Mouse (Mus musculus): ENCODE results near the gene Fam166a. TPM values are rescaled to one million over a fixed set of nuclear protein-coding genes. Genes with fewer than 3 reads are reported as not detected.
A peak's percentile ranks its signal among the peaks of the same experiment; 100 is the strongest.

Gene Fam166a
- polyA plus RNA-seq, 1 experiment: 0.55 TPM

DNA sequence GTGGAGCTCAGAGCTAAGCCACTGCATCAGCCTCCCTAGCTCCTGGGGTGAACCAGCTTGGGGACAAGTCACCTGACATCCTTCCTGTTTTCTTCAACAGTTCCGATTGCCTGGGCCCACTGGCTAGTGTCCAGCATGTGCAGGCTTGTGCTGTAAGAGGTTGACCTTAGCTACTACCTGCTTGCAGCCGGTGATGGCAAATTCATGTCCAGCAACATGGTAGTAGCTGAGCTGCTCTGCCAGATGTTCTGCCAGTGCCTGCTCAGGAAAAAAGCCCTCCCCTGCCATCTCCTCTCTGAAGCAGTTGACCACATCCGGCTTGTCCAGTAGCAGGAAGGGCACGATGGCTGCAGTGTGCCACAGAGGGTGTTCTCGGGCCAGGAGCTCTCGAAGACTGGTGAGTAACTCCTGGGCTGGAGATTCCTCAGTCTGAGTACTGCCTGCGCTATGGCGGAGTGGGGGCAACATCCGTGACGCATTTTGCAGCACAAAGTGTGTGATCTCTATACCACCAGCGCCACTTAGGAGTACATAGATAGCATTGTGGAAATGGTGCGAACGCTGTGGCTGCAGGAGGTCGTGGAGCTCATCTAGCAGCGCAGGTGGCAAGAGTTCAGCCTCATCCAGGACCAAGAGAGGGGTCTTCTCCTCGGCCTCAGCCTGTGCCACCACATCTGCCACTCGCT, 23.9 kb upstream of the Fam166a start:
- Histone ChIP-seq H3K4me3 (ENCODE audit: insufficient read depth, low read depth, low read length) (peak overlapping the region; percentile 43; the same call in 1 of the 2 replicates), H3K36me3 (ENCODE audit: control insufficient read depth, insufficient read depth, low read length) (no peaks in the 10 kb centered on the region), H3K4me1 (ENCODE audit: control insufficient read depth, insufficient read depth, low read length) (peaks cover 10% of the 10 kb centered on the region; the same call in 1 of the 2 replicates), H3K27me3 (replicated peaks; ENCODE audit: control insufficient read depth, insufficient read depth, low read length) (no peaks in the 10 kb centered on the region), H3K27ac (ENCODE audit: insufficient read depth, low read depth, low read length) (peak overlapping the region; percentile 21)
- no peak for DNase-seq
- no peak for TF ChIP-seq POLR2A (IDR thresholded peaks at IDR 0.05; ENCODE audit: low read depth, low read length)
- no peak for TF ChIP-seq CTCF (conservative IDR thresholded peaks at IDR 0.05; ENCODE audit: insufficient read depth, insufficient read length, low read depth, low read length)
- WGBS: 69% methylated on average over 17 of the region's 17 CpGs

DNA sequence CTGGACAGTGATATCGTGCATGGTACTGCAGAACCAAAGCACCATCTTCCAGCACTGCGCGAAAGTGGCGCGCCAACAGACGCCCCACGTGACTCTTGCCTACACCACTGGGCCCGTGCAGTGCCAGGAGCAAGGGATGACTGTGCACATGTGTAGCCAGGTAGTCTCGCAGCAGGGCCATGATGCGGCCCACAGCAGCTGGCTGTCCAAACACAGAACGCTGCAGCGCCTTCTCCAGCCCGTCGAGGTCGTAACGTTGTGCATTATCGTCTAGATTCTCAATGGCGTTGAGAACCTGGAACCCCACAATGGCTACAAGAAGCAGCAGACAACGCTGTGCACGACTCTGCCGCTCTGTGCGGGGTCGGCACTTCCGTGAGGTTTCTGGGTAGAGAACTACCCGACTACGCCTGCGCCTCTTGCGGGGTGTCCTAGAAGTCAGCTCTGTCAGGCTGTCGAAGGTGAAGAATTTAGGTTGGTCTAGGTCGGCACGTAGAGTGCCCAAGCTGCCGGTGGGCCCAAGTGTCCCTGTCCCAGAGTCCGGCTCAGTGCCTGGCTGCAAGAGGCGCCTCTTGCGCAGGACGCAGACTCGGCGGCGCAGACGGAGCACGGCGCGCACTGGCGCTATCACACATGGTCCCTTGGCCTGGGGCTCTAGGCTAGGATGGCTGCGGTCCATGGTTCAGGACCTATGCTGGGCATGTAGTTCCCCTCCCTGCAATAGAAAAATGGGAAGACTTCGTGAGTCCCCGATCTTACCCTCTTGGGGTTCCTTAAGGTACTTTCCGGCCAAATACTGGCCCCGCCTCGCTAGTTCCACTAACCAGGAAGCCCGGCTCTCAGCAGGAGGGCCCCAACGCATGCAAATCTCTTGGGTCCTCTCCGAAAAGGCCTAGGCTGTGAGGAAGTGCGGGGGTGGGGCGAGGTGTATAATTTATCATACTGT, 23.1 kb upstream of the Fam166a start:
- DNase-seq: peak; percentile 91
- H3K4me3 ChIP-seq (ENCODE audit: insufficient read depth, low read depth, low read length): peak overlapping the region; percentile 43
- WGBS: 25% methylated on average over 55 of the region's 55 CpGs
- TF ChIP-seq CTCF (conservative IDR thresholded peaks at IDR 0.05; ENCODE audit: insufficient read depth, insufficient read length, low read depth, low read length) (no peak), POLR2A (IDR thresholded peaks at IDR 0.05; ENCODE audit: low read depth, low read length) (no peak)
- no peaks in the 10 kb centered on the region; the same call in 1 of the 2 replicates for H3K36me3 ChIP-seq (ENCODE audit: control insufficient read depth, insufficient read depth, low read length)
- peaks cover 10% of the 10 kb centered on the region; the same call in 1 of the 2 replicates for H3K4me1 ChIP-seq (ENCODE audit: control insufficient read depth, insufficient read depth, low read length)
- no peaks in the 10 kb centered on the region for H3K27me3 ChIP-seq (replicated peaks; ENCODE audit: control insufficient read depth, insufficient read depth, low read length)
- peak overlapping the region; percentile 93 for H3K27ac ChIP-seq (ENCODE audit: insufficient read depth, low read depth, low read length)

GRCm38 (mm10) chr2:25196172-25196954, 22.2 kb upstream of the Fam166a start, which contains the start of gene Tor4a:
Tor4a (minus strand) TSS chr2:25196886.
- peak within 1 kb of the TSS; percentile 93 for H3K27ac ChIP-seq (ENCODE audit: insufficient read depth, low read depth, low read length)
- 16% methylated on average over 8 of the region's 8 CpGs for WGBS

DNA sequence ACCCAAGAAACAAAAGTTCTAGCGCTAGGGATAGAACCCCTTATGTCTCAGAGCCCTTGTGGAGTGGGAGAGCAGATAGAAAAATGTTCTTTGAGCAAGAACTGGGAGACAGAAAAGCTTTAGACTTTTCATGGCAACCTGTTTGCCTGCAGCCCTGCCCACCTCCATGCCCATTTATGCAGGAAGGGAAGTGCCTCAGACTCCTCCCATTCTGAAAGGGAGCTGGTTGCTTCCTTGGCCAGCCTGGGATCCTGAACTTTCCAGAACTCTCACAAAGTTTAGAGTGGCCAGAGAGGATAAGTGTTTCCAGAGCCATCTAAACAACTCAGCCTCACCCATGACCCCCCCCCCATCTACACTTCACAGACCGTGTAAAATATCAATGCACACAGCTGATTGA, 21.4 kb upstream of the Fam166a start:
- DNase-seq: no peak
- whole genome bisulfite sequencing: 23% methylated on average over 2 of the region's 2 CpGs
- no peak for TF ChIP-seq CTCF (conservative IDR thresholded peaks at IDR 0.05; ENCODE audit: insufficient read depth, insufficient read length, low read depth, low read length)
- TF ChIP-seq POLR2A (IDR thresholded peaks at IDR 0.05; ENCODE audit: low read depth, low read length): no peak

More at GRCm38 (mm10) chr2:25196172-25196954, 22.2 kb upstream of the Fam166a start, which contains the start of gene Tor4a:
- DNase-seq: peak; percentile 96
- peak within 1 kb of the TSS; percentile 43 for H3K4me3 ChIP-seq (ENCODE audit: insufficient read depth, low read depth, low read length)
- H3K27me3 ChIP-seq (replicated peaks; ENCODE audit: control insufficient read depth, insufficient read depth, low read length): no peaks in the 10 kb centered on the region
- TF ChIP-seq POLR2A (IDR thresholded peaks at IDR 0.05; ENCODE audit: low read depth, low read length) (peak; percentile 55), CTCF (conservative IDR thresholded peaks at IDR 0.05; ENCODE audit: insufficient read depth, insufficient read length, low read depth, low read length) (no peak)
- peaks cover 10% of the 10 kb centered on the region; the same call in 1 of the 2 replicates for H3K4me1 ChIP-seq (ENCODE audit: control insufficient read depth, insufficient read depth, low read length)
- H3K36me3 ChIP-seq (ENCODE audit: control insufficient read depth, insufficient read depth, low read length): no peaks in the 10 kb centered on the region; the same call in 1 of the 2 replicates

GRCm38 (mm10) chr2:25197946-25198345, 20.6 kb upstream of the Fam166a start:
- H3K4me3 ChIP-seq (ENCODE audit: insufficient read depth, low read depth, low read length): no peak overlapping the region
- no peak for TF ChIP-seq CTCF (conservative IDR thresholded peaks at IDR 0.05; ENCODE audit: insufficient read depth, insufficient read length, low read depth, low read length)
- no peak for TF ChIP-seq POLR2A (IDR thresholded peaks at IDR 0.05; ENCODE audit: low read depth, low read length)
- no peak overlapping the region for H3K27ac ChIP-seq (ENCODE audit: insufficient read depth, low read depth, low read length)
- H3K4me1 ChIP-seq (ENCODE audit: control insufficient read depth, insufficient read depth, low read length): peaks cover 10% of the 10 kb centered on the region; the same call in 1 of the 2 replicates
- H3K27me3 ChIP-seq (replicated peaks; ENCODE audit: control insufficient read depth, insufficient read depth, low read length): no peaks in the 10 kb centered on the region
- peaks cover 1% of the 10 kb centered on the region; the same call in 1 of the 2 replicates for H3K36me3 ChIP-seq (ENCODE audit: control insufficient read depth, insufficient read depth, low read length)
- no peak for DNase-seq

More for the DNA sequence above, 21.4 kb upstream of the Fam166a start:
- H3K36me3 ChIP-seq (ENCODE audit: control insufficient read depth, insufficient read depth, low read length): no peaks in the 10 kb centered on the region; the same call in 1 of the 2 replicates
- H3K27ac ChIP-seq (ENCODE audit: insufficient read depth, low read depth, low read length): peak overlapping the region; percentile 93
- H3K4me3 ChIP-seq (ENCODE audit: insufficient read depth, low read depth, low read length): 0 out of 2 replicates have a peak overlapping the region, but pooled peaks have one; percentile 43
- peaks cover 10% of the 10 kb centered on the region; the same call in 1 of the 2 replicates for H3K4me1 ChIP-seq (ENCODE audit: control insufficient read depth, insufficient read depth, low read length)
- H3K27me3 ChIP-seq (replicated peaks; ENCODE audit: control insufficient read depth, insufficient read depth, low read length): no peaks in the 10 kb centered on the region

- Histone ChIP-seq H3K27me3 (replicated peaks; ENCODE audit: control insufficient read depth, insufficient read depth, low read length) (no peaks in the 10 kb centered on the region), H3K36me3 (ENCODE audit: control insufficient read depth, insufficient read depth, low read length) (peaks cover 4% of the 10 kb centered on the region; the same call in 1 of the 2 replicates), H3K4me1 (ENCODE audit: control insufficient read depth, insufficient read depth, low read length) (no peaks in the 10 kb centered on the region; the same call in 1 of the 2 replicates), H3K27ac (ENCODE audit: insufficient read depth, low read depth, low read length) (no peak overlapping the region), H3K4me3 (ENCODE audit: insufficient read depth, low read depth, low read length) (no peak overlapping the region)
- DNase-seq: no peak
- WGBS: 88% methylated on average over 2 of the region's 2 CpGs
- TF ChIP-seq POLR2A (IDR thresholded peaks at IDR 0.05; ENCODE audit: low read depth, low read length): no peak
- no peak for TF ChIP-seq CTCF (conservative IDR thresholded peaks at IDR 0.05; ENCODE audit: insufficient read depth, insufficient read length, low read depth, low read length)
Observed at GRCm38 (mm10) chr2:25200631-25201030, 17.9 kb upstream of the Fam166a start.

Data from kidney, adult 2 months (tissue).